Mouse (Mus musculus): ENCODE measurements around the gene Ndfip2. TPM values are rescaled to one million over a fixed set of nuclear protein-coding genes. Genes with fewer than 3 reads are reported as not detected.

Ndfip2 gene
- polyA plus RNA-seq, 1 experiment from 2014 or later: 45.0 TPM

DNA sequence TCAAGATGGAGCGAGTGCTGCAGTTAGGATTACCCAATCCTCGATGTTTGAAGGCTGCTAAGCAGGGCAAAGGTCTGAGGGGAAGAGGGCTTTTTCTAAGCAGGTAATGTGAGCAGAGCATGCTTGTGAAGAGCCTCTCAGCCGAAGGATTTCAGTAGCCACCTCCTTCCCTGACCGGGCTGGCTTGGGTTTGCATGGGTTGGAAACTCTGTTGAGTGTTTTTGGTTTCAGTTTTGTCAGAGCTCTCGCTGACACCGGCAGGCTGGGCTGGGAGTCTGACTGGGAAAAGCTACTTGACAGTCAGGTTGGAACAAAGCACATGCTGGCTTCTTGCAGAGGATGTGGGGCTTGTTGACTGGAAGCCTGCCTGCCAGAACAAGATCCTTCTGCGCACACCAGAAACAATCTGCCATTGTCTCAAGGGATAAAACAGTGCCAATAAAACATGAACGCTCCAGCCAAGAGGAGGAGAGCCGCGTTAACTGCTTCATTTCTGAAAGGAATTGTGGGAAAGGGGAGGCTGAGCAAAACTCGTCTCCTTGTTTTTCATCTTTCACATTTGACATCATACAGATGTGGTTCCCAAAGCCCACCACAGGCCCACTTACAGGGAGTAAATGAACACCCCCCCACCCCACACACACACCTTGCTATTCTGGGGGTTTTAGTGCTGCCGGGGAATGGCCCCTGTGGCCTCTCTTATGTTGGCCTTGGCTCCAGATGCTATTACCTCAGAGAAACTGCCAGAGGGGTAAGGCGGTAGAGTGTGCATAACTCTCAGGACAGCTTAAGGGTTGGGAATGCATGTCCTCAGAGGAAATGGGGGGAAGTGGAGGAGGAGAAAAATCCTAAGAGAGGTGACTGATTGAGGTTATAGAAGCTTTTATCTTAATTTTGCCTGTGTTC lies 70.3 kb downstream of the Ndfip2 start:
- H3K36me3 ChIP-seq: no peaks in the 10 kb centered on the region
- H3K27ac ChIP-seq (replicated peaks): peak overlapping the region; percentile 70
- H3K9me3 ChIP-seq (replicated peaks): peaks cover 4% of the 10 kb centered on the region; the same call in 1 of the 2 replicates
- peak; percentile 24 for DNase-seq (ENCODE audit: low spot score)
- WGBS: 45% methylated on average over 13 of the region's 13 CpGs
- peaks cover 18% of the 10 kb centered on the region for H3K4me1 ChIP-seq
- H3K27me3 ChIP-seq (ENCODE audit: low read depth, poor library complexity, severe bottlenecking): peaks cover 11% of the 10 kb centered on the region; the same call in 1 of the 2 replicates
- H3K4me3 ChIP-seq: peak overlapping the region; percentile 28

GRCm38 (mm10) chr14:105333475-105334094 lies 75.2 kb downstream of the Ndfip2 start:
- peak; percentile 24 for DNase-seq (ENCODE audit: low spot score)
- Histone ChIP-seq H3K9me3 (replicated peaks) (no peaks in the 10 kb centered on the region), H3K36me3 (no peaks in the 10 kb centered on the region), H3K27me3 (ENCODE audit: low read depth, poor library complexity, severe bottlenecking) (peaks cover 11% of the 10 kb centered on the region; the same call in 1 of the 2 replicates), H3K4me3 (peak overlapping the region; percentile 35; the same call in 1 of the 2 replicates), H3K27ac (replicated peaks) (peak overlapping the region; percentile 42; the same call in 1 of the 2 replicates), H3K4me1 (peaks cover 13% of the 10 kb centered on the region)
- WGBS: 51% methylated on average over 16 of the region's 16 CpGs

DNA sequence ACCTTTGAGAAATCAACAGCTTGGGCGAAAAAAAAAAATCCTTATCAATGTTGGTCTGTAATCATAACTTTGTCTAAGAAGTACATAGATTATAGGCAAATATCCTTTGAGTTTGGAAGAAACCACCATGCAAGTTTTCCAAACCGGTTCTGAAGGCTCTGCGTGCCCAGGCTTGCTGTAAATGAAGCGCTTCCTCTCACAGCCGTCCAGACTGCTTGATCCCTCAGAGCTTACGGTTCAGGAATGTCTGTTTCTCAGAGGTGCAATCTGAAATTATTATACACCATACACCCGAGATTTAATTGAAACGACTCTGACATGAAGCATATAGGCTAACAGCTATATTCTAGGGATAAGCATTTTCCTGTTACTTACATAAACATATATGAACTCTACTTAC lies 83.4 kb downstream of the Ndfip2 start:
- no peak overlapping the region for H3K4me3 ChIP-seq
- DNase-seq (ENCODE audit: low spot score): no peak
- no peaks in the 10 kb centered on the region for H3K9me3 ChIP-seq (replicated peaks)
- no peaks in the 10 kb centered on the region for H3K4me1 ChIP-seq
- no peaks in the 10 kb centered on the region for H3K36me3 ChIP-seq
- no peaks in the 10 kb centered on the region for H3K27me3 ChIP-seq (ENCODE audit: low read depth, poor library complexity, severe bottlenecking)
- WGBS: 80% methylated on average over 8 of the region's 8 CpGs
- no peak overlapping the region for H3K27ac ChIP-seq (replicated peaks)

DNA sequence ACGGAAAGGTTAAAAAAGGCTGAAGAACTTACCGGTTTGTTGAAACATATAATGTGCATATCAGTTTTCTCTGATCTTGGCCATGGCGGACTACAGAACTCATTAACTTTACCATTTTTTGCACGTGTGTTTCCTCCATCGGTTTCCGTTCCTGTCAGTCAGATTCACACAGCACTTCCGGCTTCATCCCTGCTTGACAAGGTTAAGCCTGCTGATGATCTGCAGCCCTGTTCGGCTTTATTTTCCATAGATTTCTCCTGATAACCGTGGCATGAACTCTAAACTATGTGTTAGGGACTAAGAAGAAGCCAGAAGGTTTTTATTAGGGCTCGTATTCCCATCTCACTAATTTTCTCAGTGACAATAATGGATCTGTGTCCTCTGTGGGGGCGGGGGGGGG lies 95.7 kb downstream of the Ndfip2 start:
- H3K9me3 ChIP-seq (replicated peaks): no peaks in the 10 kb centered on the region
- 81% methylated on average over 11 of the region's 11 CpGs for WGBS
- no peak overlapping the region for H3K4me3 ChIP-seq
- H3K4me1 ChIP-seq: no peaks in the 10 kb centered on the region
- no peaks in the 10 kb centered on the region for H3K36me3 ChIP-seq
- no peaks in the 10 kb centered on the region for H3K27me3 ChIP-seq (ENCODE audit: low read depth, poor library complexity, severe bottlenecking)
- no peak for DNase-seq (ENCODE audit: low spot score)
- no peak overlapping the region for H3K27ac ChIP-seq (replicated peaks)

Other genes starting within 250 kb of the Ndfip2 start
- 32.4 and 32.9 TPM in 2 replicates for gene Rbm26, start 81.2 kb upstream of the Ndfip2 start, polyA plus RNA-seq (2016; fragmentation: Nextera tagmentation; extraction: Ambion mirVana)